Mouse (Mus musculus) cerebellum, postnatal 36 days (tissue): ENCODE data around the gene Gm49355.

Source experiments
- DNase-seq, 2 experiments: peaks; one replicate each; pipeline ENCODE4 v3.0.0; 2021 to 2022; ENCODE audit warnings: mixed read lengths in 2 of 2

Gm49355 gene

GRCm38 (mm10) chr14:12343451-12343941, 59.7 kb downstream of the Gm49355 start:
- no peak for DNase-seq

GRCm38 (mm10) chr14:12344061-12344745, 60.4 kb downstream of the Gm49355 start:
- no peak for DNase-seq

- DNase-seq: no peak
These were observed 61.0 kb downstream of the Gm49355 start for GRCm38 (mm10) chr14:12344746-12345240.

GRCm38 (mm10) chr14:12345241-12345921, 61.6 kb downstream of the Gm49355 start:
- no peak for DNase-seq

GRCm38 (mm10) chr14:12346011-12346864, 62.5 kb downstream of the Gm49355 start:
- no peak for DNase-seq

GRCm38 (mm10) chr14:12346865-12347600, 63.3 kb downstream of the Gm49355 start:
- DNase-seq: no peak

- DNase-seq: no peak
These were observed 64.3 kb downstream of the Gm49355 start, which contains the start of gene Fezf2 for GRCm38 (mm10) chr14:12348089-12348488. Fezf2 (minus strand) TSS chr14:12348189.

- no peak for DNase-seq
These were observed 65.7 kb downstream of the Gm49355 start for GRCm38 (mm10) chr14:12349334-12350090.

- DNase-seq: no peak
These were observed 66.6 kb downstream of the Gm49355 start for GRCm38 (mm10) chr14:12350271-12350916.
